Mouse (Mus musculus): ENCODE results near the gene Kcnmb3.

- TF ChIP-seq CTCF (IDR thresholded peaks at IDR 0.05; ENCODE audit: control insufficient read depth, insufficient read depth, insufficient read length) (no peak), MAX (IDR thresholded peaks at IDR 0.05) (no peak), USF1 (IDR thresholded peaks at IDR 0.05; ENCODE audit: low read depth) (no peak), MYOG (IDR thresholded peaks at IDR 0.05; ENCODE audit: control insufficient read depth, extremely low read depth, insufficient read length) (no peak), FOSL1 (IDR thresholded peaks at IDR 0.05; ENCODE audit: insufficient read depth, low read length, poor library complexity, severe bottlenecking) (no peak)
Measured at GRCm38 (mm10) chr3:32500346-32500745, 8.3 kb upstream of the Kcnmb3 start.

All from C2C12 (cell line).